Mouse (Mus musculus): Measurements from ENCODE around the gene Nit1.
A peak's percentile ranks its signal among the peaks of the same experiment; 100 is the strongest.
"Not testable (repeated sequence)": the region's sequence is repeated elsewhere in the genome, so short reads cannot be mapped to it uniquely, and the experiment has no call there.

Nit1 gene

GRCm38 (mm10) chr1:171349210-171349609 is 3.8 kb upstream of the Nit1 start:
- DNase-seq = no peak

GRCm38 (mm10) chr1:171348665-171349064 is 3.2 kb upstream of the Nit1 start:
- DNase-seq = no peak

- no peak for DNase-seq
Measured at GRCm38 (mm10) chr1:171346095-171346450, 627 bp upstream of the Nit1 start.

- no peak for DNase-seq
Measured at GRCm38 (mm10) chr1:171344715-171345114, 731 bp downstream of the Nit1 start.

GRCm38 (mm10) chr1:171343922-171344677 is 1.3 kb downstream of the Nit1 start:
- peak; percentile 55 for DNase-seq

- DNase-seq = no peak
Measured at GRCm38 (mm10) chr1:171342262-171343207, 2.9 kb downstream of the Nit1 start.

GRCm38 (mm10) chr1:171330216-171330560 is 15.3 kb downstream of the Nit1 start:
- no peak for DNase-seq

GRCm38 (mm10) chr1:171329433-171330215 is 15.8 kb downstream of the Nit1 start:
- DNase-seq = peak; percentile 81

- DNase-seq = peak; percentile 88
Measured at GRCm38 (mm10) chr1:171328839-171329432, 16.5 kb downstream of the Nit1 start, which contains the start of gene Dedd. Gene Dedd (plus strand): TSS chr1:171329145.

GRCm38 (mm10) chr1:171328244-171328643 is 17.2 kb downstream of the Nit1 start:
- no peak for DNase-seq

GRCm38 (mm10) chr1:171326588-171326987 is 18.9 kb downstream of the Nit1 start:
- DNase-seq = not testable (repeated sequence)

GRCm38 (mm10) chr1:171325571-171325970 is 19.9 kb downstream of the Nit1 start:
- no peak for DNase-seq

- DNase-seq = no peak
Measured at GRCm38 (mm10) chr1:171322012-171322411, 23.4 kb downstream of the Nit1 start.

GRCm38 (mm10) chr1:171321415-171321814 is 24.0 kb downstream of the Nit1 start:
- no peak for DNase-seq

GRCm38 (mm10) chr1:171320151-171320550 is 25.3 kb downstream of the Nit1 start:
- no peak for DNase-seq

- no peak for DNase-seq
Measured at GRCm38 (mm10) chr1:171319748-171320147, 25.7 kb downstream of the Nit1 start.

- no peak for DNase-seq
Measured at GRCm38 (mm10) chr1:171309321-171309720, 36.1 kb downstream of the Nit1 start.

- DNase-seq = not testable (repeated sequence)
Measured at GRCm38 (mm10) chr1:171306157-171306556, 39.3 kb downstream of the Nit1 start.

- no peak for DNase-seq
Measured at GRCm38 (mm10) chr1:171298226-171298625, 47.2 kb downstream of the Nit1 start.

GRCm38 (mm10) chr1:171295063-171295402 is 50.4 kb downstream of the Nit1 start:
- no peak for DNase-seq

GRCm38 (mm10) chr1:171294298-171295062 is 51.0 kb downstream of the Nit1 start, which contains the start of gene Ufc1:
Gene Ufc1 (minus strand): TSS chr1:171295024.
- DNase-seq = peak; percentile 81

GRCm38 (mm10) chr1:171293906-171294297 is 51.5 kb downstream of the Nit1 start:
- no peak for DNase-seq
